Mouse (Mus musculus) heart, postnatal 4 days (tissue): ENCODE results near the gene Zkscan8. TPM values are rescaled to one million over a fixed set of nuclear protein-coding genes. Genes with fewer than 3 reads are reported as not detected.

ENCODE experiments used
- total RNA-seq, 2 experiments: library from RNA; stranded (reverse); gene quantifications; 2 replicates each; pipeline ENCODE4 v1.2.3; 2021

Zkscan8 gene
- total RNA-seq, 2 experiments from 2014 or later, result 15.1 to 16.5 TPM

Other genes starting within 250 kb of the Zkscan8 start
- gene Gpx5, start 238.4 kb downstream of the Zkscan8 start, total RNA-seq, result not detected
- gene Gpx6, start 219.0 kb downstream of the Zkscan8 start, total RNA-seq, result not detected
- gene Olfr1367, start 184.2 kb downstream of the Zkscan8 start, total RNA-seq, result not detected
- 1 to 10 TPM; 6.6 to 7.5 TPM for gene Zscan12, start 168.3 kb downstream of the Zkscan8 start, total RNA-seq
- gene Zkscan3, start 128.4 kb downstream of the Zkscan8 start, total RNA-seq, result 10 to 100 TPM; 37.9 to 43.5 TPM
- gene Pgbd1, start 90.1 kb downstream of the Zkscan8 start, total RNA-seq, result under 1 TPM; 0.61 to 0.71 TPM
- gene Zscan26, start 77.4 kb downstream of the Zkscan8 start, total RNA-seq, result 10 to 100 TPM; 17.7 to 19.1 TPM
- under 1 TPM; 0.47 to 0.91 TPM for gene Nkapl, start 62.6 kb downstream of the Zkscan8 start, total RNA-seq
- gene Zkscan4, start 52.2 kb downstream of the Zkscan8 start, total RNA-seq, result 1 to 10 TPM; 1.1 to 1.4 TPM
- not detected for gene Gm10065, start 51.7 kb downstream of the Zkscan8 start, total RNA-seq
- 10 to 100 TPM; 21.1 to 21.9 TPM for gene AK157302, start 35.9 kb downstream of the Zkscan8 start, total RNA-seq
- gene Gm11273, start 29.7 kb downstream of the Zkscan8 start, total RNA-seq, result 100 to 1,000 TPM; 183 to 189 TPM
- gene Olfr1366, start 11.7 kb upstream of the Zkscan8 start, total RNA-seq, result not detected
- not detected for gene Olfr1535, start 28.8 kb upstream of the Zkscan8 start, total RNA-seq
- gene Olfr1364, start 50.6 kb upstream of the Zkscan8 start, total RNA-seq, result not detected
- gene Olfr1362, start 82.9 kb upstream of the Zkscan8 start, total RNA-seq, result not detected
- not detected for gene Olfr11, start 111.4 kb upstream of the Zkscan8 start, total RNA-seq
- not detected for gene Olfr1361, start 132.3 kb upstream of the Zkscan8 start, total RNA-seq
- not detected for gene Olfr1360, start 146.3 kb upstream of the Zkscan8 start, total RNA-seq
- not detected for gene Olfr1359, start 167.0 kb upstream of the Zkscan8 start, total RNA-seq
- 100 to 1,000 TPM; 413 to 441 TPM for gene Hist1h2bl, start 185.0 kb upstream of the Zkscan8 start, total RNA-seq
- gene Hist1h2ai, start 185.3 kb upstream of the Zkscan8 start, total RNA-seq, result 100 to 1,000 TPM; 376 to 467 TPM
- gene Hist1h3h, start 186.5 kb upstream of the Zkscan8 start, total RNA-seq, result 100 to 1,000 TPM; 719 to 727 TPM
- 100 to 1,000 TPM; 135 to 139 TPM for gene Hist1h2bm, start 190.9 kb upstream of the Zkscan8 start, total RNA-seq
- 10 to 100 TPM; 84.6 to 87.5 TPM for gene Hist1h4j, start 203.9 kb upstream of the Zkscan8 start, total RNA-seq
- gene Hist1h4k, start 219.4 kb upstream of the Zkscan8 start, total RNA-seq, result 1,000 to 10,000 TPM in 1 of 2 experiments, 100 to 1,000 TPM in 1; 995 to 1,039 TPM
- 100 to 1,000 TPM; 186 to 191 TPM for gene Hist1h2ak, start 222.7 kb upstream of the Zkscan8 start, total RNA-seq
- 100 to 1,000 TPM; 295 to 300 TPM for gene Hist1h2bn, start 223.0 kb upstream of the Zkscan8 start, total RNA-seq
- gene Hist1h1b, start 249.5 kb upstream of the Zkscan8 start, total RNA-seq, result 100 to 1,000 TPM; 295 to 307 TPM